Mouse (Mus musculus) MEL (cell line): ENCODE measurements at regions not wholly inside any gene's neighbourhood (a gene's known extent, or its start where the extent isn't known, plus 50 kb on each side); places are given as distances from the start of the nearest gene placed in this dataset.

ENCODE experiments used
- DNase-seq: peaks from one replicate; pipeline ENCODE4 v3.0.0; 2011; ENCODE audit warnings: low read depth, low spot score
- H3K27ac ChIP-seq: 2 replicates; pipeline ENCODE4 v1.5.1; 2012; ENCODE audit warnings: low read depth, mild to moderate bottlenecking, control low read depth, low read length, moderate library complexity; ENCODE audit not compliant: control insufficient read depth
- H3K27me3 ChIP-seq, 2 experiments: fragments of 150-350 bp in 1 of 2; sonication (generic) in 1 of 2; 2 replicates each; pipeline ENCODE4 v1.6.1; 2012; ENCODE audit warnings: low read length in 2 of 2, mild to moderate bottlenecking in 2 of 2, improper control_type of control experiment in 1 of 2, moderate library complexity in 1 of 2; ENCODE audit not compliant: insufficient read depth in 2 of 2, control insufficient read depth in 1 of 2
- H3K36me3 ChIP-seq, 2 experiments: 2 replicates each; pipeline ENCODE4 v1.6.1; 2012 to 2014; ENCODE audit warnings: low read length in 2 of 2, improper control_type of control experiment in 1 of 2, inconsistent platforms in 1 of 2, mild to moderate bottlenecking in 1 of 2; ENCODE audit not compliant: insufficient read depth in 2 of 2, control insufficient read depth in 1 of 2
- H3K4me1 ChIP-seq, 2 experiments: fragments of 150-350 bp in 1 of 2; sonication (generic) in 1 of 2; 2 replicates each; pipeline ENCODE4 v1.6.1; 2012; ENCODE audit warnings: low read length in 2 of 2, improper control_type of control experiment in 1 of 2, mild to moderate bottlenecking in 1 of 2; ENCODE audit not compliant: insufficient read depth in 2 of 2, control insufficient read depth in 1 of 2
- H3K4me3 ChIP-seq, 2 experiments: fragments of 150-350 bp in 1 of 2; sonication (generic) in 1 of 2; 2 replicates each; pipeline ENCODE4 v1.5.1; 2012; ENCODE audit warnings: low read depth in 2 of 2, low read length in 2 of 2, mild to moderate bottlenecking in 2 of 2, moderate library complexity in 2 of 2, control low read depth in 1 of 2, improper control_type of control experiment in 1 of 2; ENCODE audit not compliant: control insufficient read depth in 1 of 2, insufficient read depth in 1 of 2
- H3K79me2 ChIP-seq: 2 replicates; pipeline ENCODE4 v1.6.1; 2012; ENCODE audit warnings: mild to moderate bottlenecking, low read length, moderate library complexity; ENCODE audit not compliant: control insufficient read depth, poor library complexity, insufficient read depth
- H3K9ac ChIP-seq: 2 replicates; pipeline ENCODE4 v1.6.1; 2012; ENCODE audit warnings: low read depth, mild to moderate bottlenecking, control low read depth, low read length, moderate library complexity; ENCODE audit not compliant: control insufficient read depth, poor library complexity, severe bottlenecking
- H3K9me3 ChIP-seq: fragments of 150-350 bp; sonication (generic); replicated peaks from 2 replicates; pipeline ENCODE4 v1.6.1; 2012; ENCODE audit warnings: mild to moderate bottlenecking, low read length, improper control_type of control experiment, moderate library complexity; ENCODE audit not compliant: insufficient read depth
- ELF1 ChIP-seq: IDR thresholded peaks from 2 replicates; pipeline ENCODE4 v1.6.1; 2014; ENCODE audit warnings: low read depth, mild to moderate bottlenecking, inconsistent platforms, low read length, improper control_type of control experiment, moderate library complexity
- ETS1 ChIP-seq: IDR thresholded peaks from 2 replicates; pipeline ENCODE4 v1.6.1; 2012; ENCODE audit warnings: low read depth, mild to moderate bottlenecking, inconsistent platforms, low read length, improper control_type of control experiment, moderate library complexity
- GATA1 ChIP-seq: IDR thresholded peaks from 2 replicates; pipeline ENCODE4 v1.6.1; 2011; ENCODE audit warnings: low read depth, low read length, improper control_type of control experiment
- HCFC1 ChIP-seq: IDR thresholded peaks from 2 replicates; pipeline ENCODE4 v1.6.1; 2012; ENCODE audit warnings: low read depth, mild to moderate bottlenecking, inconsistent platforms, low read length, improper control_type of control experiment, moderate library complexity
- JUND ChIP-seq: IDR thresholded peaks from 2 replicates; pipeline ENCODE4 v1.6.1; 2011; ENCODE audit warnings: low read depth, mild to moderate bottlenecking, improper control_type of control experiment, low read length
- MAX ChIP-seq: IDR thresholded peaks from 2 replicates; pipeline ENCODE4 v1.6.1; 2011; ENCODE audit warnings: low read length, improper control_type of control experiment
- MEF2A ChIP-seq: IDR thresholded peaks from 2 replicates; pipeline ENCODE4 v1.6.1; 2014; ENCODE audit warnings: low read depth, mild to moderate bottlenecking, inconsistent platforms, low read length, improper control_type of control experiment; ENCODE audit not compliant: poor library complexity, insufficient replicate concordance, severe bottlenecking; ENCODE audit errors: extremely low read depth
- MYC ChIP-seq: IDR thresholded peaks from 2 replicates; pipeline ENCODE4 v1.6.1; 2011; ENCODE audit warnings: low read depth, mild to moderate bottlenecking, low read length, improper control_type of control experiment, moderate library complexity
- NELFE ChIP-seq: IDR thresholded peaks from 2 replicates; pipeline ENCODE4 v1.6.1; 2011; ENCODE audit warnings: low read depth, low read length, improper control_type of control experiment
- NRF1 ChIP-seq: IDR thresholded peaks from 2 replicates; pipeline ENCODE4 v1.6.1; 2014; ENCODE audit warnings: low read depth, mild to moderate bottlenecking, inconsistent platforms, low read length, improper control_type of control experiment, moderate library complexity; ENCODE audit not compliant: poor library complexity, insufficient read depth, severe bottlenecking
- POLR2A ChIP-seq, 2 experiments: IDR thresholded peaks; 2 replicates each; pipeline ENCODE4 v1.6.1; 2011 to 2012; ENCODE audit warnings: low read length in 2 of 2, mild to moderate bottlenecking in 2 of 2, control low read depth in 1 of 2, improper control_type of control experiment in 1 of 2, low read depth in 1 of 2, moderate library complexity in 1 of 2; ENCODE audit not compliant: control insufficient read depth in 1 of 2, insufficient read depth in 1 of 2, poor library complexity in 1 of 2
- POLR2AphosphoS2 ChIP-seq: IDR thresholded peaks from 2 replicates; pipeline ENCODE4 v1.6.1; 2011; ENCODE audit warnings: low read length, improper control_type of control experiment
- RAD21 ChIP-seq: IDR thresholded peaks from 2 replicates; pipeline ENCODE4 v1.6.1; 2011; ENCODE audit warnings: mild to moderate bottlenecking, low read depth, low read length, improper control_type of control experiment
- RCOR1 ChIP-seq: IDR thresholded peaks from 2 replicates; pipeline ENCODE4 v1.6.1; 2012; ENCODE audit warnings: low read depth, mild to moderate bottlenecking, inconsistent platforms, low read length, improper control_type of control experiment
- SIN3A ChIP-seq: IDR thresholded peaks from 2 replicates; pipeline ENCODE4 v1.6.1; 2012; ENCODE audit warnings: low read length, improper control_type of control experiment, inconsistent platforms
- SMC3 ChIP-seq: IDR thresholded peaks from 2 replicates; pipeline ENCODE4 v1.6.1; 2011; ENCODE audit warnings: low read depth, low read length, improper control_type of control experiment
- TAL1 ChIP-seq: IDR thresholded peaks from 2 replicates; pipeline ENCODE4 v1.6.1; 2012; ENCODE audit warnings: mild to moderate bottlenecking, inconsistent platforms, low read length, moderate library complexity, mixed read lengths
- TBP ChIP-seq: IDR thresholded peaks from 2 replicates; pipeline ENCODE4 v1.8.0; 2011; ENCODE audit warnings: low read depth, low read length, improper control_type of control experiment
- TCF12 ChIP-seq: IDR thresholded peaks from 2 replicates; pipeline ENCODE4 v1.6.1; 2014; ENCODE audit warnings: low read depth, mild to moderate bottlenecking, inconsistent platforms, low read length, improper control_type of control experiment, moderate library complexity
- ZMIZ1 ChIP-seq: IDR thresholded peaks from 2 replicates; pipeline ENCODE4 v1.6.1; 2012; ENCODE audit warnings: low read depth, mild to moderate bottlenecking, inconsistent platforms, low read length, improper control_type of control experiment, moderate library complexity
- ZNF384 ChIP-seq: IDR thresholded peaks from 2 replicates; pipeline ENCODE4 v1.6.1; 2012; ENCODE audit warnings: low read depth, mild to moderate bottlenecking, inconsistent platforms, low read length, improper control_type of control experiment

GRCm38 (mm10) chr16:3265351-3265750 is 325.5 kb upstream of the Olfr161 start:
- no peaks in the 10 kb centered on the region for H3K27me3 ChIP-seq

GRCm38 (mm10) chr16:3271819-3272490 is 318.9 kb upstream of the Olfr161 start:
- no peak for DNase-seq
- Histone ChIP-seq H3K79me2 (no peaks in the 10 kb centered on the region), H3K27ac (no peak overlapping the region), H3K36me3 (no peaks in the 10 kb centered on the region), H3K4me3 (no peak overlapping the region), H3K27me3 (no peaks in the 10 kb centered on the region), H3K9ac (no peak overlapping the region), H3K4me1 (no peaks in the 10 kb centered on the region), H3K9me3 (no peaks in the 10 kb centered on the region)
- TF ChIP-seq SIN3A, result no peak
- TF ChIP-seq RCOR1, result no peak
- no peak for TF ChIP-seq TCF12
- TF ChIP-seq NELFE, result no peak
- no peak for TF ChIP-seq POLR2AphosphoS2
- TF ChIP-seq RAD21, result no peak
- no peak for TF ChIP-seq HCFC1
- no peak for TF ChIP-seq TAL1
- no peak for TF ChIP-seq NRF1
- TF ChIP-seq TBP, result no peak
- TF ChIP-seq JUND, result no peak

More at GRCm38 (mm10) chr16:3265351-3265750, 325.5 kb upstream of the Olfr161 start:
- Histone ChIP-seq H3K79me2 (no peaks in the 10 kb centered on the region), H3K9me3 (no peaks in the 10 kb centered on the region), H3K27ac (no peak overlapping the region)
- TF ChIP-seq TAL1, result no peak
- no peak for TF ChIP-seq SIN3A
- no peak for TF ChIP-seq MYC
- no peak for TF ChIP-seq MEF2A
- TF ChIP-seq SMC3, result no peak
- TF ChIP-seq GATA1, result no peak
- no peak for TF ChIP-seq ZNF384
- TF ChIP-seq ETS1, result no peak
- TF ChIP-seq RAD21, result no peak
- TF ChIP-seq ZMIZ1, result no peak
- TF ChIP-seq POLR2AphosphoS2, result no peak
- TF ChIP-seq POLR2A (IDR thresholded peaks at IDR 0.05; ENCODE audit: control insufficient read depth in 1 of 2, insufficient read depth in 1 of 2, low read depth in 1 of 2, low read length in 2 of 2, poor library complexity in 1 of 2), result no peak
- no peak for TF ChIP-seq MAX
- TF ChIP-seq RCOR1, result no peak
- TF ChIP-seq ELF1, result no peak
- TF ChIP-seq, all 39 proteins: peak for 0
- Histone ChIP-seq H3K9ac (no peak overlapping the region), H3K4me1 (no peaks in the 10 kb centered on the region), H3K4me3 (no peak overlapping the region), H3K36me3 (no peaks in the 10 kb centered on the region)
- no peak for DNase-seq
